Mouse (Mus musculus) megakaryocyte, embryonic 14.5 days (primary cell): Measurements from ENCODE around the gene Ptprr.

Experiments
- FLI1 ChIP-seq: IDR thresholded peaks from 2 replicates; pipeline ENCODE4 v1.6.1; 2012; ENCODE audit warnings: low read length, inconsistent platforms, mixed read lengths
- GATA1 ChIP-seq: IDR thresholded peaks from 3 replicates; pipeline ENCODE4 v1.6.1; 2012; ENCODE audit warnings: mixed read lengths, low read length, inconsistent platforms, borderline replicate concordance

DNA sequence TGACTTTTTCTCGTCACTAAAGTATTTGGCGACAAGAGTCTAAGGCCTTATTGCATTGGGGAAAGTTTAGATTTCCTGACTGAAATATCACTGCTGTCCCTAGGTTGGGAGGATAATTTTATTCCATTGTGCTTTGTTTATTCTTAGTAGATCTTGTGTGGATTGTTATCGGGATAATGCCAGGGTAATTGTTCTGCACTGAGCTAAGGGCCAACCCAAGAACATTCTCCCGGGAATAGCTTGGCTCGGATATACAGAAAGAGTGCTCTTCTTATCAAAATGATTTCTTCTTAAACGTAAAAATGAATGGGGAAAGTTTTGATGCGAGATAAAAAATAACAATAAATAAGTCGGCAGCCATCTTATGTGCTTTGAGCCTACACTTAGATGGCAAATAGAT is 183.5 kb downstream of the Ptprr start:
- TF ChIP-seq GATA1 (no peak), FLI1 (no peak)
